Mouse (Mus musculus): Measurements from ENCODE around the gene Bean1.
"Not testable (repeated sequence)": the region's sequence is repeated elsewhere in the genome, so short reads cannot be mapped to it uniquely, and the experiment has no call there.

Bean1 gene

GRCm38 (mm10) chr8:104242038-104242644 is 71.9 kb downstream of the Bean1 start:
- no peak for DNase-seq (ENCODE audit: low read depth, low spot score)

- DNase-seq (ENCODE audit: low read depth, low spot score): no peak
These were observed 76.4 kb downstream of the Bean1 start for GRCm38 (mm10) chr8:104246621-104247020.

- no peak for DNase-seq (ENCODE audit: low read depth, low spot score)
These were observed 77.0 kb downstream of the Bean1 start for GRCm38 (mm10) chr8:104247054-104247907.

- DNase-seq (ENCODE audit: low read depth, low spot score): no peak
These were observed 77.7 kb downstream of the Bean1 start for GRCm38 (mm10) chr8:104247908-104248275.

- DNase-seq (ENCODE audit: low read depth, low spot score): peak; percentile 61
These were observed 78.0 kb downstream of the Bean1 start, which contains the start of gene Tk2 for GRCm38 (mm10) chr8:104248276-104248675. Gene Tk2, minus strand, starts transcription at chr8:104248558.

GRCm38 (mm10) chr8:104249442-104249996 is 79.3 kb downstream of the Bean1 start:
- no peak for DNase-seq (ENCODE audit: low read depth, low spot score)

GRCm38 (mm10) chr8:104250439-104251367 is 80.5 kb downstream of the Bean1 start, which contains the start of gene Cklf:
Gene Cklf, plus strand, starts transcription at chr8:104250861.
- peak; percentile 78 for DNase-seq (ENCODE audit: low read depth, low spot score)

- no peak for DNase-seq (ENCODE audit: low read depth, low spot score)
These were observed 81.2 kb downstream of the Bean1 start for GRCm38 (mm10) chr8:104251461-104251860.

GRCm38 (mm10) chr8:104253016-104253415 is 82.8 kb downstream of the Bean1 start:
- no peak for DNase-seq (ENCODE audit: low read depth, low spot score)

GRCm38 (mm10) chr8:104261802-104262201 is 91.6 kb downstream of the Bean1 start:
- DNase-seq (ENCODE audit: low read depth, low spot score): not testable (repeated sequence)

- not testable (repeated sequence) for DNase-seq (ENCODE audit: low read depth, low spot score)
These were observed 94.2 kb downstream of the Bean1 start for GRCm38 (mm10) chr8:104264271-104264935.

GRCm38 (mm10) chr8:104268368-104268767 is 98.1 kb downstream of the Bean1 start:
- DNase-seq (ENCODE audit: low read depth, low spot score): no peak

Measured in retina, postnatal 7 days (tissue).